Mouse (Mus musculus) intestine, embryonic 16.5 days (tissue): ENCODE data around the gene Ears2. TPM values are rescaled to one million over a fixed set of nuclear protein-coding genes. Genes with fewer than 3 reads are reported as not detected.
"Not testable (repeated sequence)": the region's sequence is repeated elsewhere in the genome, so short reads cannot be mapped to it uniquely, and the experiment has no call there.

Source experiments
- ATAC-seq: fragments of 200-750 bp; cut with Nextera tagmentation; 2 replicates; pipeline ENCODE4 v1.8.0; 2017; ENCODE audit warnings: moderate TSS enrichment, moderate library complexity
- H3K27ac ChIP-seq: fragments of 300-500 bp; sonication (generic); 2 replicates; pipeline ENCODE4 v1.5.1; 2014; ENCODE audit warnings: mild to moderate bottlenecking, low read length
- H3K27me3 ChIP-seq: fragments of 300-500 bp; sonication (generic); replicated peaks from 2 replicates; pipeline ENCODE4 v1.6.1; 2014; ENCODE audit warnings: low read length, control low read depth, mixed read lengths; ENCODE audit not compliant: control insufficient read depth, insufficient read depth
- H3K36me3 ChIP-seq: fragments of 300-500 bp; sonication (generic); 2 replicates; pipeline ENCODE4 v1.6.1; 2014; ENCODE audit warnings: low read length, control low read depth; ENCODE audit not compliant: control insufficient read depth, insufficient read depth
- H3K4me1 ChIP-seq: fragments of 300-500 bp; sonication (generic); 2 replicates; pipeline ENCODE4 v1.6.1; 2014; ENCODE audit warnings: low read length, control low read depth, mixed read lengths; ENCODE audit not compliant: control insufficient read depth, insufficient read depth
- H3K4me2 ChIP-seq: fragments of 300-500 bp; sonication (generic); 2 replicates; pipeline ENCODE4 v1.6.1; 2014; ENCODE audit warnings: low read depth, low read length, control low read depth
- H3K4me3 ChIP-seq: fragments of 300-500 bp; sonication (generic); 2 replicates; pipeline ENCODE4 v1.5.1; 2014; ENCODE audit warnings: mild to moderate bottlenecking, low read length
- H3K9ac ChIP-seq: fragments of 300-500 bp; sonication (generic); 2 replicates; pipeline ENCODE4 v1.6.1; 2014; ENCODE audit warnings: low read depth, low read length
- H3K9me3 ChIP-seq: fragments of 300-500 bp; sonication (generic); 2 replicates; pipeline ENCODE4 v1.6.1; 2016; ENCODE audit warnings: low read length, control low read depth; ENCODE audit not compliant: control insufficient read depth
- WGBS: fragments of 180-500 bp; shearing (Covaris S2); extraction: QIAGEN DNeasy Blood & Tissue Kit; methylation state at CpG from one replicate; pipeline ENCODE4 v1.1.7; 2014; 5-methylcytosine and 5-hydroxymethylcytosine counted together
- polyA plus RNA-seq: library from polyadenylated mRNA; unstranded; fragments of >200 nt; fragmentation: Nextera tagmentation; extraction: Ambion mirVana; gene quantifications from 2 replicates; pipeline ENCODE4 v1.2.1, GENCODE M21; 2015

Ears2 gene
- 19.4 and 20.7 TPM in 2 replicates for polyA plus RNA-seq

GRCm38 (mm10) chr7:122066945-122067516, at the start of gene Ears2, which contains the start of gene Ubfd1:
Gene Ears2 (minus strand): TSS chr7:122067263.
Gene Ubfd1 (plus strand): TSS chr7:122067175.
- H3K4me2 ChIP-seq: peak within 1 kb of the TSS; percentile 66
- ATAC-seq: peak; percentile 99
- H3K9me3 ChIP-seq: no peaks in the 10 kb centered on the region
- H3K27me3 ChIP-seq: no peaks in the 10 kb centered on the region
- H3K9ac ChIP-seq: peak within 1 kb of the TSS; percentile 98
- under 1% methylated on average over 54 of the region's 60 CpGs for WGBS
- peak within 1 kb of the TSS; percentile 99 for H3K4me3 ChIP-seq
- peak within 1 kb of the TSS; percentile 94 for H3K27ac ChIP-seq
- H3K36me3 ChIP-seq: peaks cover 6% of the 10 kb centered on the region
- H3K4me1 ChIP-seq: peaks cover 19% of the 10 kb centered on the region

GRCm38 (mm10) chr7:122108206-122108605, 41.1 kb upstream of the Ears2 start:
- Histone ChIP-seq H3K9ac (no peak overlapping the region), H3K4me2 (no peak overlapping the region), H3K4me3 (no peak overlapping the region), H3K4me1 (no peaks in the 10 kb centered on the region), H3K9me3 (no peaks in the 10 kb centered on the region), H3K27ac (no peak overlapping the region), H3K36me3 (0 out of 2 replicates have a peak, but pooled peaks cover 2% of the 10 kb centered on the region), H3K27me3 (no peaks in the 10 kb centered on the region)
- ATAC-seq: no peak
- WGBS: 85% methylated on average over 6 of the region's 6 CpGs

- 0% methylated on average over 34 of the region's 43 CpGs for WGBS
- Histone ChIP-seq H3K4me2 (peak within 1 kb of the TSS; percentile 75), H3K4me1 (peaks cover 9% of the 10 kb centered on the region), H3K9ac (peak within 1 kb of the TSS; percentile 88), H3K27me3 (no peaks in the 10 kb centered on the region), H3K27ac (peak within 1 kb of the TSS; percentile 1; the same call in 1 of the 2 replicates), H3K4me3 (peak within 1 kb of the TSS; percentile 70), H3K36me3 (0 out of 2 replicates have a peak, but pooled peaks cover 3% of the 10 kb centered on the region), H3K9me3 (no peaks in the 10 kb centered on the region)
- ATAC-seq: peak; percentile 99
Measured at GRCm38 (mm10) chr7:122101747-122102244, 34.7 kb upstream of the Ears2 start, which contains the start of gene Ndufab1. Gene Ndufab1 (minus strand): TSS chr7:122101886.

GRCm38 (mm10) chr7:122101014-122101746, 34.1 kb upstream of the Ears2 start:
- Histone ChIP-seq H3K9ac (peak overlapping the region; percentile 88), H3K4me3 (peak overlapping the region; percentile 70), H3K27ac (peak overlapping the region; percentile 1; the same call in 1 of the 2 replicates), H3K4me2 (peak overlapping the region; percentile 75)
- H3K4me1 ChIP-seq, H3K9me3 ChIP-seq, H3K27me3 ChIP-seq, H3K36me3 ChIP-seq: not testable (repeated sequence)
- ATAC-seq: peak; percentile 84
- 7% methylated on average over 26 of the region's 28 CpGs for WGBS

- H3K4me3 ChIP-seq: no peak overlapping the region
- no peak for ATAC-seq
- no peaks in the 10 kb centered on the region for H3K9me3 ChIP-seq
- no peak overlapping the region for H3K9ac ChIP-seq
- no peaks in the 10 kb centered on the region for H3K27me3 ChIP-seq
- peaks cover 9% of the 10 kb centered on the region for H3K4me1 ChIP-seq
- H3K4me2 ChIP-seq: 0 out of 2 replicates have a peak overlapping the region, but pooled peaks have one; percentile 10
- WGBS: 59% methylated on average over 4 of the region's 4 CpGs
- peaks cover 22% of the 10 kb centered on the region for H3K36me3 ChIP-seq
- no peak overlapping the region for H3K27ac ChIP-seq
Measured at GRCm38 (mm10) chr7:122099222-122099621, 32.2 kb upstream of the Ears2 start.

GRCm38 (mm10) chr7:122098009-122098408, 30.9 kb upstream of the Ears2 start:
- no peak overlapping the region for H3K27ac ChIP-seq
- no peaks in the 10 kb centered on the region for H3K9me3 ChIP-seq
- WGBS: 82% methylated on average over 3 of the region's 3 CpGs
- no peak overlapping the region for H3K4me3 ChIP-seq
- ATAC-seq: no peak
- H3K9ac ChIP-seq: no peak overlapping the region
- no peak overlapping the region for H3K4me2 ChIP-seq
- H3K27me3 ChIP-seq: no peaks in the 10 kb centered on the region
- H3K4me1 ChIP-seq: peaks cover 9% of the 10 kb centered on the region
- H3K36me3 ChIP-seq: peaks cover 22% of the 10 kb centered on the region

GRCm38 (mm10) chr7:122094564-122095330, 27.7 kb upstream of the Ears2 start:
- no peak overlapping the region for H3K27ac ChIP-seq

GRCm38 (mm10) chr7:122087195-122087982, 20.3 kb upstream of the Ears2 start:
- no peak overlapping the region for H3K27ac ChIP-seq
- WGBS: 86% methylated on average over 11 of the region's 11 CpGs
- H3K27me3 ChIP-seq: no peaks in the 10 kb centered on the region
- no peaks in the 10 kb centered on the region for H3K9me3 ChIP-seq
- no peak overlapping the region for H3K4me2 ChIP-seq
- H3K4me1 ChIP-seq: no peaks in the 10 kb centered on the region
- ATAC-seq: no peak
- no peak overlapping the region for H3K4me3 ChIP-seq
- peaks cover 14% of the 10 kb centered on the region; the same call in 1 of the 2 replicates for H3K36me3 ChIP-seq
- no peak overlapping the region for H3K9ac ChIP-seq

More at GRCm38 (mm10) chr7:122094564-122095330, 27.7 kb upstream of the Ears2 start:
- Histone ChIP-seq H3K4me2 (no peak overlapping the region), H3K4me1 (peaks cover 1% of the 10 kb centered on the region), H3K27me3 (no peaks in the 10 kb centered on the region), H3K9ac (no peak overlapping the region), H3K9me3 (no peaks in the 10 kb centered on the region), H3K4me3 (no peak overlapping the region), H3K36me3 (peaks cover 29% of the 10 kb centered on the region)
- peak; percentile 66 for ATAC-seq
- 89% methylated on average over 2 of the region's 2 CpGs for WGBS
